Mouse (Mus musculus): Measurements from ENCODE around the gene Tipin.

GRCm38 (mm10) chr9:64351191-64351590 lies 69.8 kb downstream of the Tipin start:
- peak; percentile 45; the same call in 1 of the 2 replicates for TF ChIP-seq CTCF (IDR thresholded peaks at IDR 0.05; ENCODE audit: borderline replicate concordance, extremely low read depth, insufficient read depth, insufficient read length)
- TF ChIP-seq POLR2A (IDR thresholded peaks at IDR 0.05; ENCODE audit: borderline replicate concordance, extremely low read depth, insufficient read depth, insufficient read length, poor library complexity, severe bottlenecking): no peak
